Mouse (Mus musculus): ENCODE data around the gene Spg11.
"Not testable (repeated sequence)": the region's sequence is repeated elsewhere in the genome, so short reads cannot be mapped to it uniquely, and the experiment has no call there.

The Spg11 gene

GRCm38 (mm10) chr2:122059365-122060115 lies 58.6 kb downstream of the Spg11 start:
- DNase-seq: no peak

- DNase-seq: no peak
These were observed 74.3 kb downstream of the Spg11 start for GRCm38 (mm10) chr2:122043926-122044325.

DNA sequence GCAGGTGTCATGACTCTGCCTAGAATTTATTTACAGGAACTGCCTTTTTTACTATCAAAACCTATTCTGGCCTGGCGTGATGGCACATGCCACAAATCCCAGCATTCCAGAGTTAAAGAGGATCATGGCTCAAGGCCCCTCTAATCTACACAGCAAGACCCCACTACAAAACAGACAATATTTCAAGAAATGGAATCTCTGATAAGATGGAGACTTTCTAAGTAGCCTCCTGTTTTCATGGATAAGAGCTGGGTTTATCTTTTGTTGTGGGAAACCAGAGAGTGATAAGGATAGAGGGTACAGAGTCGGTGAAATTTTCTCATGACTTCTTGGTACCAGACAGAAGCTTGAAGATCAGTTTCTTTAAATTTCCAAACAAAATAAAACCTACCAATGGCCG lies 82.1 kb downstream of the Spg11 start:
- DNase-seq: no peak

DNA sequence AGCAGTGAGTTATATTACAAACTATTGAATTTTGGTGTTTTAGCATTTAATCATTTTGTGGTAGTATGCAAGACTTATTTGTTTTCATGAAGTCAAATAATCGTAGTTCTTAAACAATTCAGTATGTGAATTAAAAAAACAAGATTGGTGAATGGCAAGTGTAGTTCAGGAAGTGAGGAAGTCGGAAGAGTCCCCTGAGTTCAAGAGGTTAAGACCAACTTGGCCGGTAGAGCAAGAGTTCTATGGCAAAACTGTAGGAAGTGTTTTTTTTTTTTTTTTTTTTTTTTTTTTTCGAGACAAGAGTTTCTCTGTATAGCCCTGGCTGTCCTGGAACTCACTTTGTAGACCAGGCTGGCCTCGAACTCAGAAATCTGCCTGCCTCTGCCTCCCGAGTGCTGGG lies 86.2 kb downstream of the Spg11 start:
- no peak for DNase-seq

DNA sequence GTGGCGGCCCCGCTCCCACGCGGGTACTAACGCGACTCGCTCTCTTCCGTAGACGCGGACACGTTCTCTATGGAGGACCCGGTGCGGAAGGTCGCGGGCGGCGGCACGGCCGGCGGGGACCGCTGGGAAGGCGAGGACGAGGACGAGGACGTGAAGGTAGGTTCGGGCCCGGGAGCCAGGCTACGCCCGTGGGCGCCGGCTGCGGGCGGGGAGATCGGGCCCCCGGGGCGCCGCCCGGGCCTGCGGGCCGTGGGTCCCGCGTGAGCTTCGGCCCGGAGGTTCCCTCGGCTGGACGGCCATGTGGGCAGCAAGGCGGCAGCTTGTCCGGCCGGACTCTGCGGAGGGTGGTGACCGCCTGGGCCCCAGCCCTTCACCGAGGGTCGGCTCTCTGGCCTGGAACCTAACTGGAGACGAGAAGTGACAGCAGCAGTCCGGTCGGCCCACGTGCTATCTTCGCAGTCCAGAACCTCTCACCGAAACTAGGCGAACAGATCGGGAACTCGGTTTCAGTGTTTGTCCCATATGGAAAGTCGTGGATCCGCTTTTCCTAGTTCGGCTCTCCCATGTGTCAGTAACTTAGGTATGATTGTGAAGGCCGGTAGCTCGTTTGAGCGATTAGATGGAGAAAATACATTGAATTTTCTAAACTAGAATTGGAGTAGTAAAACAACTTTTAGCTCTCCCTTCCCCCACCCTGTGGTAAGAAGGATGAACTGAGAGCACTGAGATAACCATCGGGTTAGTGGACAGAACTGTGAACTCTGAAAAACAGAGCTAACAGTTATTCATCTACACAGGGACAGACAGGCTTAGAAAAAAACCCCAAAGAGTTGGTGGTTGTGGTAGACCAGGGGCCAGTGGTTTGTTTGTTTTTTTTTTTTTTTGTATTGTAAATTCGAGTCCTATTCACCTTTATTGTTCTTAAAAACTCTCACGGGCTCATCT lies 89.2 kb downstream of the Spg11 start:
- DNase-seq: peak; percentile 25

GRCm38 (mm10) chr2:122027862-122028755 lies 90.1 kb downstream of the Spg11 start, which contains the start of gene Eif3j1:
Gene Eif3j1 (plus strand): TSS chr2:122028546.
- DNase-seq: peak; percentile 90

DNA sequence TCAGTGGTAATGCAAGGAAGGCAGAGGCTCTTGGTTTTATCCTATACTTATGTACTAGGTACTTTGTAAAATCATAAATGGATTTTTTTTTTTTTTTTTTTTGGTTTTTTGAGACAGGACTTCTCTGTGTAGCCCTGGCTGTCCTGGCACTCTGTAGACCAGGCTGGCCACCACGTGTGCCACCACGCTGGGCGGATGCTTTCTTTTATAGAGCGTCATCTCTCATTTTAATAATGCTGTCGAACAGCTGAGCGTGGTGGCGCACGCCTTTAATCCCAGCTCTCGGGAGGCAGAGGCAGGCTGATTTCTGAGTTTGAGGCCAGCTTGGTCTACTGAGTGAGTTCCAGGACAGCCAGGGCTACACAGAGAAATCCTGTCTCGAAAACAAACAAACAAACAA lies 91.1 kb downstream of the Spg11 start:
- not testable (repeated sequence) for DNase-seq

DNA sequence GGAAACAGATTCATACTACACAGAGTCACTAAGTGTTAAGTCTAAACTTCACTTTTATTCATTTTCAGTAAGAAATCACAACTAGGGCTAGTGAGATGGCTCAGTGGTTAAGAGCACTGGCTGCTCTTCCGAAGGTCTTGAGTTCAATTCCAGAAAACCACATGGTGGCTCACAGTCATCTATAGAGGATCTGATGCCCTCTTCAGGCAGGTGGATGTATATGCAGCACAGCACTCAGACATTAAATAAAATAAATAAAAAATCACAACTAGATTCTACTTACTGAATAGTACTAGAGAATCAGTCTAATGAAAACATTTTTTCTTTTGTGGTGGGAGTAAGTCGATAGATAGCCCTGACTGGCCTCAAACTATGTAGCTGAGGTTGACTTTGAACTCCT lies 95.9 kb downstream of the Spg11 start:
- no peak for DNase-seq

DNA sequence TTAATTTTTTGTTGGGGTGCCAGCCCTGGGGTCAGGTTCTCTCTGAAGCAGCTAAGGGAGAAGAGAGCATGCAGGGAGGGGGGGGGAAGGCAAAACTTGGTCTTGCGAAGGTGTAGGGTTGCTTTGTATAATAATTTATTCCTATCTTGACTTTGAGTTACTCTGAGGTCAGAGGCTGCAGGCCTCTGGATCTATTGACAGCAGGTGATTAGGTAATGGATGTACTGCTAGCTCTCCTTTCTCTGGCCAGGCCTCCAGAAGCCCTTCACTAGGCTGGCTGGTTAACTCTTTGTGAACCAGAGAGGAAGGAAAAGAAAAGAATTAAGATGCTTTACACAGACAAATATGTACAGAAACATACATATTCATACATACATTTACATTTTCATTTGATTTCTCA lies 99.5 kb downstream of the Spg11 start:
- no peak for DNase-seq

DNA sequence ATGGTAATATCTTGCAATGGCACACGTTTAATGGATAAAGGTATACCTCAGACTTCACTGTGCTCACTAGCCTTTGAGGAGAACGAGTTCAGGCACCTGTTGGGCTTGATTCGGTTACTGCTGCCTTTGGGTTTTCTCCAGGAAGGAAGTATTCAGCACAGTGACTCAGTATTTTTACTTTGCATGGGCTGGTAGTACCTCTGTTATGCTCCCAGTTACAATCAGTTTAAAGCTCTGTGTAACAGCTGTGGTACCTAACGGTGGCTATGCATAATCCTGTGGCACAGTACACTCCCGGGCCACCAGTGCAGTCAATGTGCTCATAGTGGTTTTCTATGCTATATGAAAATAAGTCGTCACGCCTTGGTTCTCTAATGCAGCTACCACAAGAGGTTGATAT lies 106.7 kb downstream of the Spg11 start:
- no peak for DNase-seq

- no peak for DNase-seq
These were observed 109.4 kb downstream of the Spg11 start for GRCm38 (mm10) chr2:122008832-122009231.
